Mouse (Mus musculus): ENCODE results near the gene Plin3.

The Plin3 gene

GRCm38 (mm10) chr17:56300186-56300585, 7.5 kb upstream of the Plin3 start, which contains the start of gene Arrdc5:
TSS of gene Arrdc5 (minus strand) at chr17:56300286.
- DNase-seq, result no peak

GRCm38 (mm10) chr17:56298238-56298637, 5.6 kb upstream of the Plin3 start:
- no peak for DNase-seq

- no peak for DNase-seq
Observed at GRCm38 (mm10) chr17:56296201-56296600, 3.5 kb upstream of the Plin3 start.

- DNase-seq, result no peak
Observed at GRCm38 (mm10) chr17:56294241-56294640, 1.6 kb upstream of the Plin3 start.

GRCm38 (mm10) chr17:56293291-56293690, 618 bp upstream of the Plin3 start:
- no peak for DNase-seq

- no peak for DNase-seq
Observed at GRCm38 (mm10) chr17:56291826-56292475, 722 bp downstream of the Plin3 start.

GRCm38 (mm10) chr17:56291171-56291511, 1.5 kb downstream of the Plin3 start:
- DNase-seq, result peak; percentile 92

GRCm38 (mm10) chr17:56290388-56291170, 2.1 kb downstream of the Plin3 start:
- peak; percentile 99 for DNase-seq

- DNase-seq, result peak; percentile 81
Observed at GRCm38 (mm10) chr17:56289371-56290331, 3.0 kb downstream of the Plin3 start.

GRCm38 (mm10) chr17:56288866-56289265, 3.8 kb downstream of the Plin3 start:
- no peak for DNase-seq

GRCm38 (mm10) chr17:56287830-56288229, 4.8 kb downstream of the Plin3 start:
- DNase-seq, result peak; percentile 84

- no peak for DNase-seq
Observed at GRCm38 (mm10) chr17:56285995-56286394, 6.7 kb downstream of the Plin3 start.

- DNase-seq, result no peak
Observed at GRCm38 (mm10) chr17:56283316-56283715, 9.4 kb downstream of the Plin3 start.

- DNase-seq, result no peak
Observed at GRCm38 (mm10) chr17:56282802-56283201, 9.9 kb downstream of the Plin3 start.

GRCm38 (mm10) chr17:56281193-56281592, 11.5 kb downstream of the Plin3 start:
- DNase-seq, result no peak

- peak; percentile 54 for DNase-seq
Observed at GRCm38 (mm10) chr17:56279481-56280155, 13.1 kb downstream of the Plin3 start.

GRCm38 (mm10) chr17:56278340-56278739, 14.3 kb downstream of the Plin3 start:
- no peak for DNase-seq

GRCm38 (mm10) chr17:56277567-56277893, 15.1 kb downstream of the Plin3 start:
- peak; percentile 12 for DNase-seq

- peak; percentile 95 for DNase-seq
Observed at GRCm38 (mm10) chr17:56276643-56277566, 15.8 kb downstream of the Plin3 start, which contains the start of gene Ticam1. TSS of gene Ticam1 (minus strand) at chr17:56276786.

GRCm38 (mm10) chr17:56275842-56276480, 16.7 kb downstream of the Plin3 start:
- DNase-seq, result peak; percentile 68

- no peak for DNase-seq
Observed at GRCm38 (mm10) chr17:56273986-56274385, 18.7 kb downstream of the Plin3 start.
